Mouse (Mus musculus): ENCODE results near the gene Hnrnpa0. TPM values are rescaled to one million over a fixed set of nuclear protein-coding genes. Genes with fewer than 3 reads are reported as not detected.

The Hnrnpa0 gene
- total and polyA plus RNA-seq, 2 experiments from 2014 or later: 56.8 to 178 TPM

DNA sequence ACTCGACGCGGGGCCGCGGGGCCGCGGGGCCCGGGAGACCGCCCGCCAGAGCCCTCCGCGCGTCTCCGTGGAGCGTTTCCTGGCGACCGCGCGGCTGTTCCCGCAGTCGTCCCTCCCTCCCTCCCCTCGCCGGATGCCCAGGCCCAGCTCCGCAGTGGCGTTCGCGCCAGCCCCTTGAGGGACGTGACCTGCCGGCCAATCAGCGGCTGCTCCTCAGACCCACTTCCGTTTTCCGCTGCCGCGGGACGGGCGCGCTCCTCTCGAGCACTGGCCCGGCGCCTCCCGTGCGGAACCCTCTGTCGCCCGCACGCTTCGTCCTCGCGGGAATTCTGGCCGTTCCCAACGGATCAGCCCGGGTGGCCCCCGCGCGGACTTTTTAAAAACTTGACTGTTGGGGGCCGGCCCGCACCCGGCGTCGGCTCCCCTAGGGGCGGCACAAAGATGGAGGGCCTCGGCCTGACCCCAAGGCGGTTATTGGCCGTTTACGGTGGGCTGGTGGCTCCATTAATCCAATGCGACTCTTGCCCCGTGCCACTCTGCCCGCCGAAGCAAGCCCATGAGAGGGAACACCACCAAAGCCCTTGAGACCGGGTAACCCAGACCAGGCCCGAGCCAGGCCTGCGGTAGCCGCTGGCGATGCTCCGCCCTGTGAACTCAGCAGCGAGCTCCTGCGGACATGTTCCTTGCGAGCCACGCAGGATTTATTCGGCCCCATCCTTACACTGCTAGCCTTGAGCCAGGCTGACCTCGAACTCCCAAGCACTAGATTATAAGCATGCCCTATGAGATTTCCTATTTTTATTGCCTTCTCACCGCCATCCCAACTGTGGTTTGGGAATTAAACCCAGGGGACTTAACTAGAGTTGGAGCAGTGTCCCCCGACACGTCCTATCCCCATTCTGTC, 664 bp upstream of the Hnrnpa0 start:
- Histone ChIP-seq H3K36me3 (ENCODE audit: insufficient read depth, low read length) (no peaks in the 10 kb centered on the region), H3K9me3 (ENCODE audit: low read length) (no peaks in the 10 kb centered on the region), H3K4me1 (ENCODE audit: insufficient read depth, low read length) (peaks cover 9% of the 10 kb centered on the region; the same call in 1 of the 2 replicates), H3K27ac (peak overlapping the region; percentile 99), H3K9ac (replicated peaks; ENCODE audit: low read length) (peak overlapping the region; percentile 99), H3K27me3 (ENCODE audit: insufficient read depth, low read length) (no peaks in the 10 kb centered on the region), H3K4me2 (ENCODE audit: low read depth, low read length) (peak overlapping the region; percentile 83), H3K4me3 (ENCODE audit: low read length) (peak overlapping the region; percentile 94)
- WGBS: 1% methylated on average over 81 of the region's 83 CpGs
- DNase-seq (ENCODE audit: low spot score) (peak; percentile 98), ATAC-seq (peak; percentile 97)
- no peak; the same call in 1 of the 2 replicates for TF ChIP-seq CTCF (IDR thresholded peaks at IDR 0.05; ENCODE audit: low read depth)

DNA sequence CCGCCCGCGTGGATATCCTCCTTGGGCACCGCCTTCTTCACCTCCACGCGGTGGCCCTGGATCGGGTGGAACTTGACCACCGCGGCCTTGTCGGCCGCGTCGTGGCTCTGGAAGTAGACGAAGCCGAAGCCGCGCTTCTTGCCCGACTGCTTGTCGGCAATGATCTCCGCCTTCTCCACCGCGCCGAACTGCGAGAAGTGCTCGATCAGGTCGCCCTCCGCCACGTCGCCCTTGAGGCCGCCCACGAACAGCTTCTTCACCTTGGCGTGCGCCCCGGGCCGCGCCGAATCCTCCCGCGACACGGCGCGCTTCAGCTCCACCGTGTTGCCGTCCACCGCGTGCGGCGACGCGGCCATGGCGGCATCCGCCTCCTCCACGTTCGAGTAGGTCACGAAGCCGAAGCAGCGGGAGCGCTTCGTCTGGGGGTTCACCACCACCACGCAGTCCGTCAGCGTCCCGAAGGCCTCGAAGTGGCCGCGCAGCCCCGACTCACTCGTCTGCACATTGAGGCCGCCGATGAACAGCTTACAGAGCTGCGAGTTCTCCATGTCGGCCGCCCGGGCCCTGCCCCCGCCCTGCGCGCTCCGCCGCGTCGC, 492 bp downstream of the Hnrnpa0 start:
- H3K4me3 ChIP-seq (ENCODE audit: low read length): peak overlapping the region; percentile 94
- peak overlapping the region; percentile 99 for H3K9ac ChIP-seq (replicated peaks; ENCODE audit: low read length)
- peak; percentile 51 for ATAC-seq
- peaks cover 9% of the 10 kb centered on the region; the same call in 1 of the 2 replicates for H3K4me1 ChIP-seq (ENCODE audit: insufficient read depth, low read length)
- peak; percentile 68 for DNase-seq (ENCODE audit: low spot score)
- WGBS: 2% methylated on average over 70 of the region's 81 CpGs
- no peak for TF ChIP-seq CTCF (IDR thresholded peaks at IDR 0.05; ENCODE audit: low read depth)
- H3K4me2 ChIP-seq (ENCODE audit: low read depth, low read length): peak overlapping the region; percentile 78
- no peaks in the 10 kb centered on the region for H3K36me3 ChIP-seq (ENCODE audit: insufficient read depth, low read length)
- H3K27ac ChIP-seq: peak overlapping the region; percentile 99
- no peaks in the 10 kb centered on the region for H3K9me3 ChIP-seq (ENCODE audit: low read length)
- no peaks in the 10 kb centered on the region for H3K27me3 ChIP-seq (ENCODE audit: insufficient read depth, low read length)

DNA sequence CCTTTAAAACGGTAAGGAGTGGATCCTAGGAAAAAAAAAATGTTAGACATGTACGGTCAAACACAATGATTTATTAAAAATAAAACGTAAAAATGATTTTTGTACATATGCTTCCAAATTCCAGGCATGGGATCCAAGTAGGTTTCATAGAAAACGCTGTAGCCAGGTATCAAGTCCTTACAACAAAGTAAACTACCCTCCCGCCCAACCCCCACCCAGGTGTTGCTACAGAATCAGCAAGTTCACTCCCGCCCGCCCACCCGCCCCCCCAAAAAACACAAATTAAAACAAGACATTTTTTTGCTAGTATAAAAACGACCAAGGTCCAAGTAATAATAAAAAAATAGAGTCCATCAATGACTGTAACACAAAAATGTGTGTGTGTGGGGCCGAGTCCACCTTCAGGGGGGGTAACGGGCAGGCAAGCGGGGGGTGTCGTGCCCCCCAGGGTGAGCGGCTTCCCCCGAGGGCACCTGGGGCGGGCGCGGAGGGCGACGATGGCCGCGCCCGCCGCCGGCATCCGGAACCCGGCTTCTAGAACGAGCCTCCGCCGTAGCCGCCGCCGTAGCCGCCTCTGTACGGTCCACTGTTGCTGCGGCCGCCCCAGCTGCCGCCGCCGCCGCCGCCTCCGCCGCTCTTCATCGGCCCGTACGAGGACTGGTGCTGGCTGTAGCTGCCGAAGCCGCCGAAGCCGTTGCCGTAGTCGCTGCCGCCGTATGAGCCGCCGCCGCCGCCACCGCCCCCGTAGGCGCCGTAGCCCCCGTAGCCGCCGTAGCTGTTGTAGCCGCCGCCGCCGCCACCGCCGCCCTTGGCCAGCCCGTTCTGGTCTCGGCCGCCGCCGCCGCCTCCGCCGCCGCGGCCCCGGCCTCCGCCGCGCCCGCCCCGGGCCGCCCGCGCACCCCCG, 1.2 kb downstream of the Hnrnpa0 start:
- no peak for TF ChIP-seq CTCF (IDR thresholded peaks at IDR 0.05; ENCODE audit: low read depth)
- H3K9ac ChIP-seq (replicated peaks; ENCODE audit: low read length): peak overlapping the region; percentile 99
- WGBS: under 1% methylated on average over 41 of the region's 92 CpGs
- H3K9me3 ChIP-seq (ENCODE audit: low read length): no peaks in the 10 kb centered on the region
- H3K36me3 ChIP-seq (ENCODE audit: insufficient read depth, low read length): no peaks in the 10 kb centered on the region
- H3K27me3 ChIP-seq (ENCODE audit: insufficient read depth, low read length): no peaks in the 10 kb centered on the region
- H3K27ac ChIP-seq: peak overlapping the region; percentile 99
- DNase-seq (ENCODE audit: low spot score) (no peak), ATAC-seq (no peak)
- H3K4me2 ChIP-seq (ENCODE audit: low read depth, low read length): peak overlapping the region; percentile 78
- peaks cover 9% of the 10 kb centered on the region; the same call in 1 of the 2 replicates for H3K4me1 ChIP-seq (ENCODE audit: insufficient read depth, low read length)
- H3K4me3 ChIP-seq (ENCODE audit: low read length): peak overlapping the region; percentile 94

DNA sequence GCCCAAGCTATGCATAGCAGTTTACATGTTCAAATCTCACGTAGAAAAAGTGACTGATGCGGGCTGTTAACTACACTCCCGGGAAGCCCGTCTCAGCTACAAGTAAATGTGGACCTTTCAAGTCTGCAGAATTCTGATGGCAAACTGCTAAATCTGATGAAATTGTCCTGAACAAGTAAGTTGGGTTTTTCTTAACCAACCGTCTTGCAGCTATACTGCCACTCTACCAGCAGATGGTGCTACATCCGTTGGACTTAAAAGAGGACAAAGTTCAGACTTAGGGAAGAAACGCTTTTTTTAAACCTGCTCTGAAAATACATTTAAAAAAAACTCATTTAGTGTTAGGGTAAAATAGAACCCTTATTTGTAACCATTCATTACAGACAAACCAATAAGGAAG, 2.2 kb downstream of the Hnrnpa0 start:
- WGBS: 27% methylated on average over 7 of the region's 7 CpGs
- no peaks in the 10 kb centered on the region for H3K9me3 ChIP-seq (ENCODE audit: low read length)
- no peaks in the 10 kb centered on the region for H3K27me3 ChIP-seq (ENCODE audit: insufficient read depth, low read length)
- no peaks in the 10 kb centered on the region for H3K36me3 ChIP-seq (ENCODE audit: insufficient read depth, low read length)
- ATAC-seq (no peak), DNase-seq (ENCODE audit: low spot score) (peak; percentile 85)
- H3K9ac ChIP-seq (replicated peaks; ENCODE audit: low read length): no peak overlapping the region
- peaks cover 9% of the 10 kb centered on the region; the same call in 1 of the 2 replicates for H3K4me1 ChIP-seq (ENCODE audit: insufficient read depth, low read length)
- H3K27ac ChIP-seq: no peak overlapping the region
- H3K4me3 ChIP-seq (ENCODE audit: low read length): peak overlapping the region; percentile 94
- TF ChIP-seq CTCF (IDR thresholded peaks at IDR 0.05; ENCODE audit: low read depth): peak; percentile 83
- peak overlapping the region; percentile 78 for H3K4me2 ChIP-seq (ENCODE audit: low read depth, low read length)

DNA sequence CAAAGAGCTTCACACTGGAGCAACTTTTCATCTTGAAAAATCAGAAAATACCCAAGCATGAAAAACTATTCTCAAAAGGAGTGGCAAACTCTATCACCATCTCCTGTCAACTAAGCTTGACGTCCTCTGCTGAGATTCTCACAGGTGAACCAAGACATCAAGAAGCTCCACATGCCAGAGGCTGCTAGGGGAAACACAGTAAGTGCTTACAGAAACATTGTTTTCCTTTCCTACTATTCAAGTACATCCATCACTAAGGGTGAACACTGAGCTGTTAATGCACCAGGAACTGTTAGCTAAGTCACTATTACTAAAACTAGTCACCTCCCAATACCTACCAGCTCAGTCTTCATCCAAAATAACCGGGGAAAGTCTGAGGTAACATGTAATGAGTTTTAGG, 3.4 kb downstream of the Hnrnpa0 start:
- Histone ChIP-seq H3K27ac (no peak overlapping the region), H3K9ac (replicated peaks; ENCODE audit: low read length) (no peak overlapping the region), H3K4me2 (ENCODE audit: low read depth, low read length) (peak overlapping the region; percentile 2; the same call in 1 of the 2 replicates), H3K4me1 (ENCODE audit: insufficient read depth, low read length) (peaks cover 9% of the 10 kb centered on the region; the same call in 1 of the 2 replicates), H3K36me3 (ENCODE audit: insufficient read depth, low read length) (no peaks in the 10 kb centered on the region), H3K27me3 (ENCODE audit: insufficient read depth, low read length) (no peaks in the 10 kb centered on the region), H3K4me3 (ENCODE audit: low read length) (no peak overlapping the region), H3K9me3 (ENCODE audit: low read length) (no peaks in the 10 kb centered on the region)
- no peak for DNase-seq (ENCODE audit: low spot score)
- no peak for ATAC-seq
- WGBS: 51% methylated on average over 2 of the region's 2 CpGs
- no peak for TF ChIP-seq CTCF (IDR thresholded peaks at IDR 0.05; ENCODE audit: low read depth)

DNA sequence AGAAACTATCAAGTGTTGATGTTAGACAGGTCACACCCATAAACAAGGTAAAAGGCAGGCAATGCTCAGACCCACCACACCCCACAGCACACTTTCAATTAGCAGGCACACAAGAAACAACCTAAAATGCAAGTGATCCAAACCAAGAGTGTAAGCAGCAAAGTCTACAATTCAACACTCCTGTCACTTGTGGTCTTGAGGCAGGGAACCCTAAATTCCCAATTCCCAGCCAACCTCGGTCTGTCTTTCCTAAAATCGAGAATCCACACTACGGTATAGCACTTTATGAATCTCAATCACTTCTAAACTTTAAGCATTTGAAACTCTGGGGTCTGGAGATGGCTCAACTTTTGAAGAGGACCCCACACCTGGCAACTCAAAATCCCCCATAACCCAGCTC, 4.1 kb downstream of the Hnrnpa0 start:
- Histone ChIP-seq H3K4me1 (ENCODE audit: insufficient read depth, low read length) (peaks cover 9% of the 10 kb centered on the region; the same call in 1 of the 2 replicates), H3K4me3 (ENCODE audit: low read length) (no peak overlapping the region), H3K27me3 (ENCODE audit: insufficient read depth, low read length) (no peaks in the 10 kb centered on the region), H3K9ac (replicated peaks; ENCODE audit: low read length) (no peak overlapping the region), H3K4me2 (ENCODE audit: low read depth, low read length) (no peak overlapping the region), H3K36me3 (ENCODE audit: insufficient read depth, low read length) (no peaks in the 10 kb centered on the region), H3K9me3 (ENCODE audit: low read length) (no peaks in the 10 kb centered on the region), H3K27ac (no peak overlapping the region)
- WGBS: 85% methylated on average over 3 of the region's 3 CpGs
- no peak for DNase-seq (ENCODE audit: low spot score)
- no peak for TF ChIP-seq CTCF (IDR thresholded peaks at IDR 0.05; ENCODE audit: low read depth)
- no peak for ATAC-seq

All from hindbrain, postnatal 0 days (tissue).